11 mouse cellular contexts compared by ENCODE assay signal in the genomic region with DNA sequence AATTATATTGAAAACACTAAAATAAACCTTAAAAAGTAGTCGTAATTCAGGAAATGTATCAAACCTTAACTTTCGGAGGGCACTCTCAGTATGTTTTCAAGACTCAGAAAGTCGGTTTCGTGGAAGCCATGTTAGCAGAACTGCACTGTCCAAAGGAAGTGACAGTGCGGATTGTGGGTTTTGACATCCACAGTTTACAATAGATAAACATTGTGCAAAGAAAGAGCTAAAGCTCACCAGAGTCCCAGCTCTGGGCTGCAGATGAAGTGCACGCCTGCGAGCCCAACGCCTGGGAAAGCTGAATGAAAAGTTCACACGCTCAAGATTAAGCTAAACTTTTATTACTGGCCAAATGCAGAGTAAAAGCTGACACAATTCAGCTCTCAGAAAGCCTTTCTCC. TPM values are rescaled to one million over a fixed set of nuclear protein-coding genes. Genes with fewer than 3 reads are reported as not detected.
DNase-seq lines count a peak whose midpoint lies in the region; ATAC-seq lines count a peak whose summit lies in the region.
"Had no signal": no experiment of that assay in that cellular context is flagged by ENCODE, and none has a peak within 500 bp of the region (broad histone marks: within the 10 kb centered on the region; RNA-seq: fewer than 3 reads in every experiment).

No protein-coding gene starts in this region.

- H3K4me2 ChIP-seq in heart, embryonic 12.5 days = no peak overlapping the region
- H3K4me2 ChIP-seq in forebrain, embryonic 13.5 days = no peak overlapping the region
- H3K4me2 ChIP-seq: midbrain, embryonic 11.5 days had no signal

- intact Hi-C loops in heart, postnatal 10 days (cut with DNase I) = no loop called here

- 0 out of 2 replicates have a peak, but pooled peaks cover 4% of the 10 kb centered on the region for H3K36me3 ChIP-seq in heart, embryonic 12.5 days
- peaks cover 2% of the 10 kb centered on the region for H3K36me3 ChIP-seq in forebrain, embryonic 13.5 days (ENCODE audit: poor library complexity, severe bottlenecking)

- H3K27ac ChIP-seq in heart, embryonic 12.5 days (ENCODE audit: poor library complexity, severe bottlenecking) = no peak overlapping the region
- no peak overlapping the region for H3K27ac ChIP-seq in forebrain, embryonic 13.5 days

- H3K4me3 ChIP-seq in heart, embryonic 12.5 days = no peak overlapping the region
- no peak overlapping the region for H3K4me3 ChIP-seq in forebrain, embryonic 13.5 days

- H3K4me1 ChIP-seq in heart, embryonic 12.5 days (replicated peaks) = 0 out of 2 replicates have a peak, but pooled peaks cover 2% of the 10 kb centered on the region
- H3K4me1 ChIP-seq in forebrain, embryonic 13.5 days = no peaks in the 10 kb centered on the region

- DNase-seq in heart, postnatal 10 days = no peak
- peak; percentile 82 for DNase-seq in MEL-GATA-1-ER (ENCODE audit: extremely low read depth, low read depth)
- DNase-seq in liver = peak; percentile 39
- no peak for DNase-seq in right cerebral cortex, adult 18-20 months
- no peak for DNase-seq in left cerebral cortex, adult 8-10 months (ENCODE audit: low spot score in 2 of 2)
- DNase-seq: kidney, postnatal 36 days; spleen, adult 18-20 months had no signal

- 0 out of 2 replicates have a peak overlapping the region, but pooled peaks have one; percentile 41 for H3K9ac ChIP-seq in heart, embryonic 12.5 days
- H3K9ac ChIP-seq in forebrain, embryonic 13.5 days = no peak overlapping the region

- no peaks in the 10 kb centered on the region for H3K9me3 ChIP-seq in heart, embryonic 12.5 days (replicated peaks)
- no peaks in the 10 kb centered on the region for H3K9me3 ChIP-seq in forebrain, embryonic 13.5 days (replicated peaks)

- H3K27me3 ChIP-seq in heart, embryonic 12.5 days (replicated peaks) = no peaks in the 10 kb centered on the region
- H3K27me3 ChIP-seq in forebrain, embryonic 13.5 days = no peaks in the 10 kb centered on the region

- no peak for ATAC-seq in heart, embryonic 12.5 days (ENCODE audit: insufficient number of reproducible peaks, low FRiP score)
- ATAC-seq in megakaryocyte, adult 5-6 weeks (ENCODE audit: poor library complexity, severe bottlenecking) = peak; percentile 97
- ATAC-seq in forebrain, embryonic 13.5 days = no peak

- WGBS in heart, embryonic 12.5 days = 72% methylated on average over 9 of the region's 9 CpGs
- 82% methylated on average over 9 of the region's 9 CpGs for WGBS in forebrain, embryonic 13.5 days

RNA-seq across cellular contexts. Expression of gene Slmap, which starts 18.9 kb away (rescaled TPM):
- 125 and 127 TPM in 2 replicates for polyA plus RNA-seq in heart, embryonic 12.5 days (2016; fragmentation: Nextera tagmentation; extraction: Ambion mirVana)
- 100 to 1,000 TPM; 351 to 367 TPM for total RNA-seq in heart, postnatal 10 days (2021)
- total RNA-seq in megakaryocyte, adult 5-6 weeks (2015) = 66.9 and 76.8 TPM in 2 replicates
- 68.6 and 71.2 TPM in 2 replicates for total RNA-seq in megakaryocyte, adult 5-6 weeks (2017)
- polyA plus RNA-seq in forebrain, embryonic 13.5 days (2015; fragmentation: Nextera tagmentation; extraction: Ambion mirVana) = 12.1 and 12.7 TPM in 2 replicates
- 100 to 1,000 TPM; 111 to 125 (median 119) TPM for total RNA-seq in left cerebral cortex, adult 8-10 months (2022)

RNA-seq across cellular contexts. Expression of gene Dennd6a, which starts 57.9 kb away (rescaled TPM):
- polyA plus RNA-seq in heart, embryonic 12.5 days (2016; fragmentation: Nextera tagmentation; extraction: Ambion mirVana) = 26.2 and 27.5 TPM in 2 replicates
- total RNA-seq in heart, postnatal 10 days (2021) = 10 to 100 TPM; 26.1 to 26.2 TPM
- total RNA-seq in megakaryocyte, adult 5-6 weeks (2015) = 28.0 and 34.6 TPM in 2 replicates
- 30.3 and 30.5 TPM in 2 replicates for total RNA-seq in megakaryocyte, adult 5-6 weeks (2017)
- polyA plus RNA-seq in forebrain, embryonic 13.5 days (2015; fragmentation: Nextera tagmentation; extraction: Ambion mirVana) = 26.9 and 27.0 TPM in 2 replicates
- total RNA-seq in left cerebral cortex, adult 8-10 months (2022) = 10 to 100 TPM; 25.5 to 29.8 (median 27.5) TPM

Comparison
In these comparisons a context has a peak if more than half of its experiments do, and no peak if none do; other contexts are left out.
1. DNase-seq: peak in MEL-GATA-1-ER (single experiment) and liver (single experiment); none in heart, postnatal 10 days (0 of 2), right cerebral cortex, adult 18-20 months (single experiment) and left cerebral cortex, adult 8-10 months (0 of 2).